Mouse (Mus musculus) hindbrain, postnatal 0 days (tissue): ENCODE measurements around the gene Gm9040. TPM values are rescaled to one million over a fixed set of nuclear protein-coding genes. Genes with fewer than 3 reads are reported as not detected.
"Not testable (repeated sequence)": the region's sequence is repeated elsewhere in the genome, so short reads cannot be mapped to it uniquely, and the experiment has no call there.

Experiments used
- ATAC-seq: fragments of 200-750 bp; cut with Nextera tagmentation; 2 replicates; pipeline ENCODE4 v1.8.0; 2017; ENCODE audit warnings: mild to moderate bottlenecking, moderate TSS enrichment, moderate library complexity
- DNase-seq: peaks from one replicate; pipeline ENCODE4 v3.0.0-alpha.2; 2015; ENCODE audit warnings: low spot score
- H3K27ac ChIP-seq: fragments of 300-500 bp; sonication (generic); 2 replicates; pipeline ENCODE4 v1.5.1; 2014; ENCODE audit warnings: mild to moderate bottlenecking
- H3K27me3 ChIP-seq: fragments of 300-500 bp; sonication (generic); 2 replicates; pipeline ENCODE4 v1.6.1; 2014; ENCODE audit warnings: low read length, mixed read lengths; ENCODE audit not compliant: insufficient read depth
- H3K36me3 ChIP-seq: fragments of 300-500 bp; sonication (generic); 2 replicates; pipeline ENCODE4 v1.6.1; 2014; ENCODE audit warnings: low read length, mixed read lengths; ENCODE audit not compliant: insufficient read depth
- H3K4me1 ChIP-seq: fragments of 300-500 bp; sonication (generic); 2 replicates; pipeline ENCODE4 v1.6.1; 2014; ENCODE audit warnings: antibody characterized with exemption, low read length, mixed read lengths; ENCODE audit not compliant: insufficient read depth
- H3K4me2 ChIP-seq: fragments of 300-500 bp; sonication (generic); 2 replicates; pipeline ENCODE4 v1.6.1; 2014; ENCODE audit warnings: low read depth, mild to moderate bottlenecking, low read length, moderate library complexity, mixed read lengths
- H3K4me3 ChIP-seq: fragments of 300-500 bp; sonication (generic); 2 replicates; pipeline ENCODE4 v1.5.1; 2014; ENCODE audit warnings: low read length
- H3K9ac ChIP-seq: fragments of 300-500 bp; sonication (generic); replicated peaks from 2 replicates; pipeline ENCODE4 v1.6.1; 2014; ENCODE audit warnings: mild to moderate bottlenecking, low read length, moderate library complexity, mixed read lengths
- H3K9me3 ChIP-seq: fragments of 300-500 bp; sonication (generic); 2 replicates; pipeline ENCODE4 v1.6.1; 2016; ENCODE audit warnings: low read length, mixed read lengths
- CTCF ChIP-seq: IDR thresholded peaks from 2 replicates; pipeline ENCODE4 v1.5.1; 2016; ENCODE audit warnings: antibody characterized with exemption, control low read depth, low read depth
- WGBS: fragments of 180-500 bp; shearing (Covaris S2); extraction: QIAGEN DNeasy Blood & Tissue Kit; methylation state at CpG from one replicate; pipeline ENCODE4 v1.1.7; 2014; 5-methylcytosine and 5-hydroxymethylcytosine counted together
- polyA plus RNA-seq: library from polyadenylated mRNA; unstranded; fragments of >200 nt; fragmentation: Nextera tagmentation; extraction: Ambion mirVana; gene quantifications from 2 replicates; pipeline ENCODE4 v1.2.1, GENCODE M21; 2015
- total RNA-seq: library from RNA; depleted of rRNA; stranded (reverse); fragments of >200 nt; gene quantifications from 2 replicates; pipeline ENCODE4 v1.2.3, GENCODE M21; 2014; rRNA removed

Gm9040 gene
- total RNA-seq = not detected in 2 replicates
- polyA plus RNA-seq = not detected in 2 replicates

- H3K4me2 ChIP-seq, ATAC-seq: not testable (repeated sequence)
- whole genome bisulfite sequencing = no CpG with 5 or more reads among the region's 11 CpGs
Measured at GRCm38 (mm10) chr10:118326869-118327268, at the start of gene Gm9040. Gene Gm9040 (minus strand): TSS chr10:118326969.

GRCm38 (mm10) chr10:118370443-118370842 lies 43.7 kb upstream of the Gm9040 start:
- 0 out of 2 replicates have a peak overlapping the region, but pooled peaks have one; percentile 6 for H3K4me2 ChIP-seq
- ATAC-seq (peak; percentile 93), DNase-seq (peak; percentile 95)
- whole genome bisulfite sequencing = 3% methylated on average over 10 of the region's 10 CpGs
- no peak overlapping the region for H3K27ac ChIP-seq
- no peaks in the 10 kb centered on the region for H3K4me1 ChIP-seq
- H3K9me3 ChIP-seq = no peaks in the 10 kb centered on the region
- H3K4me3 ChIP-seq = no peak overlapping the region
- H3K36me3 ChIP-seq = no peaks in the 10 kb centered on the region
- no peak overlapping the region for H3K9ac ChIP-seq
- peak; percentile 99 for TF ChIP-seq CTCF
- no peaks in the 10 kb centered on the region for H3K27me3 ChIP-seq

More at GRCm38 (mm10) chr10:118326869-118327268, at the start of gene Gm9040:
- H3K36me3 ChIP-seq, DNase-seq, H3K27me3 ChIP-seq, H3K27ac ChIP-seq, H3K4me3 ChIP-seq, H3K9me3 ChIP-seq, H3K9ac ChIP-seq, H3K4me1 ChIP-seq: not testable (repeated sequence)

- H3K9ac ChIP-seq = no peak overlapping the region
- no peak for TF ChIP-seq CTCF
- no peaks in the 10 kb centered on the region for H3K4me1 ChIP-seq
- no peaks in the 10 kb centered on the region for H3K9me3 ChIP-seq
- 87% methylated on average over 9 of the region's 9 CpGs for whole genome bisulfite sequencing
- H3K27me3 ChIP-seq = no peaks in the 10 kb centered on the region
- ATAC-seq (no peak), DNase-seq (no peak)
- no peak overlapping the region for H3K27ac ChIP-seq
- H3K4me2 ChIP-seq = no peak overlapping the region
- H3K4me3 ChIP-seq = no peak overlapping the region
- H3K36me3 ChIP-seq = no peaks in the 10 kb centered on the region
Measured at GRCm38 (mm10) chr10:118369518-118369917, 42.7 kb upstream of the Gm9040 start.

- not testable (repeated sequence) for H3K4me2 ChIP-seq, DNase-seq, H3K27me3 ChIP-seq, H3K9ac ChIP-seq, H3K4me3 ChIP-seq, H3K27ac ChIP-seq, H3K4me1 ChIP-seq, ATAC-seq, H3K9me3 ChIP-seq, H3K36me3 ChIP-seq
- WGBS = no CpG with 5 or more reads among the region's 11 CpGs
Measured at GRCm38 (mm10) chr10:118354005-118354404, 27.2 kb upstream of the Gm9040 start, which contains the start of gene Gm9049. Gene Gm9049 (minus strand): TSS chr10:118354105.

DNA sequence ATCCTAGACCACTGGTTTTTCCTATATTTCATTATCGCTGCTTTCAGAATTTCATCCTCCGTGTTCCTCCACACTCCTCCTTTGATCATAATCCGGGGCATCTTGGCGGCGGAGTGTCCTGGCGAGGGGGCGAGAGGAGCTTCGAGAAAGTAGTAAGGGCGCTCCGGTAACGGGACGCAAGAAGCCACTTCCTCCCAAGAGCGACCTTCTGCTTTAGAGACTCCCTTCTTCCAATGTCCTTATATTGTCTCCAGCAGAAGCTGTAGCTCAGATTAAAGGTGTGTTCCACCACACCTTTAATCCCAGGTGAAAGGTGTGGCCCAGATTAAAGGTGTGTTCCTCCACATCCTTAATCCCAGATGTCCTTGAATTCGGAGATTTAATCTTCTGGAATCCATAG lies 21.8 kb upstream of the Gm9040 start, which contains the start of gene Gm9048:
TSS of gene Gm9048 (minus strand) at position 101 of the 400 bp plus-strand sequence.
- WGBS = 83% methylated on average over 1 of the region's 14 CpGs
- not testable (repeated sequence) for H3K9me3 ChIP-seq, H3K9ac ChIP-seq, H3K27me3 ChIP-seq, H3K36me3 ChIP-seq, DNase-seq, H3K4me1 ChIP-seq, H3K27ac ChIP-seq, H3K4me3 ChIP-seq, H3K4me2 ChIP-seq, ATAC-seq

- H3K27ac ChIP-seq, DNase-seq, H3K27me3 ChIP-seq, H3K4me3 ChIP-seq, ATAC-seq, H3K9me3 ChIP-seq, H3K4me2 ChIP-seq, H3K9ac ChIP-seq, H3K36me3 ChIP-seq, H3K4me1 ChIP-seq: not testable (repeated sequence)
- no CpG with 5 or more reads among the region's 14 CpGs for WGBS
Measured at GRCm38 (mm10) chr10:118343155-118343554, 16.4 kb upstream of the Gm9040 start, which contains the start of gene Gm9046. Gene Gm9046 (minus strand): TSS chr10:118343255.

DNA sequence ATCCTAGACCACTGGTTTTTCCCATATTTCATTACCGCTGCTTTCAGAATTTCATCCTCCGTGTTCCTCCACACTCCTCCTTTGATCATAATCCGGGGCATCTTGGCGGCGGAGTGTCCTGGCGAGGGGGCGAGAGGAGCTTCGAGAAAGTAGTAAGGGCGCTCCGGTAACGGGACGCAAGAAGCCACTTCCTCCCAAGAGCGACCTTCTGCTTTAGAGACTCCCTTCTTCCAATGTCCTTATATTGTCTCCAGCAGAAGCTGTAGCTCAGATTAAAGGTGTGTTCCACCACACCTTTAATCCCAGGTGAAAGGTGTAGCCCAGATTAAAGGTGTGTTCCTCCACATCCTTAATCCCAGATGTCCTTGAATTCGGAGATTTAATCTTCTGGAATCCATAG lies 11.0 kb upstream of the Gm9040 start, which contains the start of gene Gm9045:
TSS of gene Gm9045 (minus strand) at position 101 of the 400 bp plus-strand sequence.
- H3K9me3 ChIP-seq, H3K4me2 ChIP-seq, H3K9ac ChIP-seq, H3K36me3 ChIP-seq, H3K27ac ChIP-seq, H3K4me1 ChIP-seq, H3K27me3 ChIP-seq, DNase-seq, ATAC-seq, H3K4me3 ChIP-seq: not testable (repeated sequence)
- WGBS = no CpG with 5 or more reads among the region's 14 CpGs

GRCm38 (mm10) chr10:118332308-118332707 lies 5.5 kb upstream of the Gm9040 start, which contains the start of gene Gm9044:
Gene Gm9044 (minus strand): TSS chr10:118332408.
- H3K27ac ChIP-seq, H3K36me3 ChIP-seq, H3K9ac ChIP-seq, H3K9me3 ChIP-seq, ATAC-seq, H3K27me3 ChIP-seq, DNase-seq, H3K4me3 ChIP-seq, H3K4me2 ChIP-seq, H3K4me1 ChIP-seq: not testable (repeated sequence)
- no CpG with 5 or more reads among the region's 14 CpGs for WGBS
